Mouse (Mus musculus): Measurements from ENCODE around the gene Zfp950. TPM values are rescaled to one million over a fixed set of nuclear protein-coding genes. Genes with fewer than 3 reads are reported as not detected.

Gene Zfp950
- polyA plus RNA-seq, 1 experiment from 2014 or later = 26.4 TPM

GRCm38 (mm10) chr19:61049413-61049812 lies 91.2 kb downstream of the Zfp950 start:
- H3K4me2 ChIP-seq = no peak overlapping the region
- no peaks in the 10 kb centered on the region for H3K27me3 ChIP-seq (replicated peaks; ENCODE audit: control insufficient read depth, insufficient read depth, low read length)
- no peak overlapping the region for H3K9ac ChIP-seq (ENCODE audit: low read depth, low read length)
- H3K27ac ChIP-seq (ENCODE audit: low read depth, low read length) = no peak overlapping the region
- no peaks in the 10 kb centered on the region for H3K36me3 ChIP-seq (ENCODE audit: control insufficient read depth, insufficient read depth, low read length)
- H3K4me1 ChIP-seq (replicated peaks; ENCODE audit: control insufficient read depth, insufficient read depth, low read length) = no peaks in the 10 kb centered on the region
- DNase-seq (ENCODE audit: low spot score) = no peak
- WGBS = 78% methylated on average over 1 of the region's 1 CpGs
- H3K4me3 ChIP-seq (ENCODE audit: low read depth, low read length) = no peak overlapping the region
- ATAC-seq (replicated peaks; ENCODE audit: low FRiP score) = no peak
- no peaks in the 10 kb centered on the region for H3K9me3 ChIP-seq (ENCODE audit: control insufficient read depth, low read length)

GRCm38 (mm10) chr19:61048646-61049045 lies 92.0 kb downstream of the Zfp950 start:
- no peak overlapping the region for H3K4me3 ChIP-seq (ENCODE audit: low read depth, low read length)
- no peaks in the 10 kb centered on the region for H3K27me3 ChIP-seq (replicated peaks; ENCODE audit: control insufficient read depth, insufficient read depth, low read length)
- no peak overlapping the region for H3K9ac ChIP-seq (ENCODE audit: low read depth, low read length)
- H3K27ac ChIP-seq (ENCODE audit: low read depth, low read length) = no peak overlapping the region
- H3K4me2 ChIP-seq = no peak overlapping the region
- ATAC-seq (replicated peaks; ENCODE audit: low FRiP score) (no peak), DNase-seq (ENCODE audit: low spot score) (no peak)
- H3K4me1 ChIP-seq (replicated peaks; ENCODE audit: control insufficient read depth, insufficient read depth, low read length) = no peaks in the 10 kb centered on the region
- H3K36me3 ChIP-seq (ENCODE audit: control insufficient read depth, insufficient read depth, low read length) = no peaks in the 10 kb centered on the region
- WGBS = 75% methylated on average over 2 of the region's 2 CpGs
- no peaks in the 10 kb centered on the region for H3K9me3 ChIP-seq (ENCODE audit: control insufficient read depth, low read length)

- Histone ChIP-seq H3K4me2 (no peak overlapping the region), H3K9me3 (ENCODE audit: control insufficient read depth, low read length) (no peaks in the 10 kb centered on the region)
- no peak for ATAC-seq (replicated peaks; ENCODE audit: low FRiP score)
These were observed 101.5 kb downstream of the Zfp950 start for GRCm38 (mm10) chr19:61039151-61039550.

GRCm38 (mm10) chr19:61031570-61031969 lies 109.1 kb downstream of the Zfp950 start:
- Histone ChIP-seq H3K9ac (ENCODE audit: low read depth, low read length) (no peak overlapping the region), H3K27me3 (replicated peaks; ENCODE audit: control insufficient read depth, insufficient read depth, low read length) (no peaks in the 10 kb centered on the region), H3K4me2 (no peak overlapping the region), H3K36me3 (ENCODE audit: control insufficient read depth, insufficient read depth, low read length) (no peaks in the 10 kb centered on the region), H3K27ac (ENCODE audit: low read depth, low read length) (no peak overlapping the region), H3K9me3 (ENCODE audit: control insufficient read depth, low read length) (no peaks in the 10 kb centered on the region), H3K4me3 (ENCODE audit: low read depth, low read length) (no peak overlapping the region), H3K4me1 (replicated peaks; ENCODE audit: control insufficient read depth, insufficient read depth, low read length) (no peaks in the 10 kb centered on the region)
- 58% methylated on average over 2 of the region's 2 CpGs for WGBS
- ATAC-seq (replicated peaks; ENCODE audit: low FRiP score) (no peak), DNase-seq (ENCODE audit: low spot score) (no peak)

More at GRCm38 (mm10) chr19:61039151-61039550, 101.5 kb downstream of the Zfp950 start:
- H3K36me3 ChIP-seq (ENCODE audit: control insufficient read depth, insufficient read depth, low read length) = no peaks in the 10 kb centered on the region
- no peak for DNase-seq (ENCODE audit: low spot score)
- no peak overlapping the region for H3K9ac ChIP-seq (ENCODE audit: low read depth, low read length)
- no peak overlapping the region for H3K4me3 ChIP-seq (ENCODE audit: low read depth, low read length)
- no peaks in the 10 kb centered on the region for H3K4me1 ChIP-seq (replicated peaks; ENCODE audit: control insufficient read depth, insufficient read depth, low read length)
- H3K27me3 ChIP-seq (replicated peaks; ENCODE audit: control insufficient read depth, insufficient read depth, low read length) = no peaks in the 10 kb centered on the region
- no peak overlapping the region for H3K27ac ChIP-seq (ENCODE audit: low read depth, low read length)

- WGBS = 85% methylated on average over 3 of the region's 3 CpGs
- Histone ChIP-seq H3K27ac (ENCODE audit: low read depth, low read length) (no peak overlapping the region), H3K9me3 (ENCODE audit: control insufficient read depth, low read length) (no peaks in the 10 kb centered on the region), H3K27me3 (replicated peaks; ENCODE audit: control insufficient read depth, insufficient read depth, low read length) (no peaks in the 10 kb centered on the region), H3K4me2 (no peak overlapping the region), H3K36me3 (ENCODE audit: control insufficient read depth, insufficient read depth, low read length) (no peaks in the 10 kb centered on the region), H3K9ac (ENCODE audit: low read depth, low read length) (no peak overlapping the region), H3K4me1 (replicated peaks; ENCODE audit: control insufficient read depth, insufficient read depth, low read length) (no peaks in the 10 kb centered on the region), H3K4me3 (ENCODE audit: low read depth, low read length) (no peak overlapping the region)
- no peak for ATAC-seq (replicated peaks; ENCODE audit: low FRiP score)
- no peak for DNase-seq (ENCODE audit: low spot score)
These were observed 118.6 kb downstream of the Zfp950 start for GRCm38 (mm10) chr19:61021939-61022566.

- DNase-seq (ENCODE audit: low spot score) = no peak
- 76% methylated on average over 2 of the region's 2 CpGs for WGBS
- no peaks in the 10 kb centered on the region for H3K27me3 ChIP-seq (replicated peaks; ENCODE audit: control insufficient read depth, insufficient read depth, low read length)
- no peak overlapping the region for H3K27ac ChIP-seq (ENCODE audit: low read depth, low read length)
- H3K4me3 ChIP-seq (ENCODE audit: low read depth, low read length) = no peak overlapping the region
- H3K4me1 ChIP-seq (replicated peaks; ENCODE audit: control insufficient read depth, insufficient read depth, low read length) = no peaks in the 10 kb centered on the region
- no peak overlapping the region for H3K4me2 ChIP-seq
- no peaks in the 10 kb centered on the region for H3K36me3 ChIP-seq (ENCODE audit: control insufficient read depth, insufficient read depth, low read length)
- ATAC-seq (replicated peaks; ENCODE audit: low FRiP score) = no peak
- H3K9me3 ChIP-seq (ENCODE audit: control insufficient read depth, low read length) = no peaks in the 10 kb centered on the region
- no peak overlapping the region for H3K9ac ChIP-seq (ENCODE audit: low read depth, low read length)
These were observed 119.1 kb downstream of the Zfp950 start for GRCm38 (mm10) chr19:61021502-61021901.

GRCm38 (mm10) chr19:61017477-61018266 lies 123.0 kb downstream of the Zfp950 start:
- Histone ChIP-seq H3K27ac (ENCODE audit: low read depth, low read length) (no peak overlapping the region), H3K27me3 (replicated peaks; ENCODE audit: control insufficient read depth, insufficient read depth, low read length) (no peaks in the 10 kb centered on the region), H3K36me3 (ENCODE audit: control insufficient read depth, insufficient read depth, low read length) (no peaks in the 10 kb centered on the region), H3K9ac (ENCODE audit: low read depth, low read length) (no peak overlapping the region), H3K4me3 (ENCODE audit: low read depth, low read length) (no peak overlapping the region), H3K4me2 (no peak overlapping the region), H3K4me1 (replicated peaks; ENCODE audit: control insufficient read depth, insufficient read depth, low read length) (no peaks in the 10 kb centered on the region), H3K9me3 (ENCODE audit: control insufficient read depth, low read length) (no peaks in the 10 kb centered on the region)
- WGBS = 73% methylated on average over 1 of the region's 1 CpGs
- no peak for ATAC-seq (replicated peaks; ENCODE audit: low FRiP score)
- DNase-seq (ENCODE audit: low spot score) = no peak

GRCm38 (mm10) chr19:61009266-61009665 lies 131.4 kb downstream of the Zfp950 start:
- ATAC-seq (replicated peaks; ENCODE audit: low FRiP score) (no peak), DNase-seq (ENCODE audit: low spot score) (no peak)
- H3K4me3 ChIP-seq (ENCODE audit: low read depth, low read length) = no peak overlapping the region
- H3K4me2 ChIP-seq = no peak overlapping the region
- no peaks in the 10 kb centered on the region for H3K4me1 ChIP-seq (replicated peaks; ENCODE audit: control insufficient read depth, insufficient read depth, low read length)
- no peaks in the 10 kb centered on the region for H3K27me3 ChIP-seq (replicated peaks; ENCODE audit: control insufficient read depth, insufficient read depth, low read length)
- H3K9ac ChIP-seq (ENCODE audit: low read depth, low read length) = no peak overlapping the region
- WGBS = 81% methylated on average over 2 of the region's 2 CpGs
- no peaks in the 10 kb centered on the region for H3K9me3 ChIP-seq (ENCODE audit: control insufficient read depth, low read length)
- no peak overlapping the region for H3K27ac ChIP-seq (ENCODE audit: low read depth, low read length)
- H3K36me3 ChIP-seq (ENCODE audit: control insufficient read depth, insufficient read depth, low read length) = no peaks in the 10 kb centered on the region

All from liver, embryonic 11.5 days (tissue).